Mouse (Mus musculus): ENCODE measurements around the gene Prkn.

- TF ChIP-seq POLR2A (IDR thresholded peaks at IDR 0.05; ENCODE audit: borderline replicate concordance, extremely low read depth, insufficient read depth, insufficient read length, poor library complexity, severe bottlenecking) (no peak), CTCF (IDR thresholded peaks at IDR 0.05; ENCODE audit: borderline replicate concordance, extremely low read depth, insufficient read depth, insufficient read length) (no peak)
These were observed 840.3 kb downstream of the Prkn start for GRCm38 (mm10) chr17:11680456-11680855.
